In the genomic region with DNA sequence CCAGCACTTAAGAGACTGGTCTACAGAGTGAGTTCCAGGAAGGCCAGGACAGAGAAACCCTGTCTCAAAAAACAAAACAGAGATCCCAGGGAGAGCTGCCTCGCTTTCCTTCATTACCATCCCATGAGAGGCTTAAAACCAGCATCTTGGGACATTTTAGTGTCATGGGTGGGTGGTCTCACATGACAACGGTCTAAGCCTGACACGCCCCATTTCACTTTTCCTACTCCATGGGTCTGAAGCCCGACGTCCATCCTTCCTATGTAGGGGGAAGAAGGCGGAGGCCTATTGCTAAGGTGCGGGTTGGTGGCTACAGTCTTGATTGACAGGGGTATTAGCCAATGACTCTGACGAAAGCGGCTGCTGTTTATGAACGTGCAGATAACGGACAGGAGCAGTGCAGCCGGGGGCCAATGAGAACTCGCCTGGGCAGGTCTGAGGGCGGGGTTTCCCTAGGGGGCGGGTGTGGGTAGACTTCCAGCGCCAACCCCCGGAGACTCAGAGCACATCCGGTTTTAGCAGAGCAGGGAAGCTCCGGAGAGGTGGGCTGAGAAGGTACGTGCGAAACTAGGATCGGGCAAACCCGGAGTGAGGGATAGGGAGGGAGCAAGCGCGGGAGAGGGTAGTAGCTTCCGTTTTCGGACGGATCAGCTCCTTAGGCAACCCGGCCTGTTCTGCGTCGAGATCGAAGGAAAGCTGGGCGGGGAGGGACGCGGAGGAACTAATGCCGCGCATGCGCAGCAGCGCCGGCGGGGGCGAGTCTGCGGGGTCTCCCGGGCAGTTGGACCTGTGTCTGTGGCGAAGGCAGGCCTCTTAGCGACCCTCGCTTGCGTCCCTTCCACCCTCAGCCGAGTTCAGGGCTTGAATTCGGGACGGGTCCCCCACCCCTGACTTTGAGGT, we compare ENCODE assay signal across 7 mouse cellular contexts. TPM values are rescaled to one million over a fixed set of nuclear protein-coding genes. Genes with fewer than 3 reads are reported as not detected.
DNase-seq lines count a peak whose midpoint lies in the region; ATAC-seq lines count a peak whose summit lies in the region.

A gene (plus strand): TSS at position 397 of the 900 bp plus-strand sequence.

- H3K4me2 ChIP-seq in embryonic facial prominence, embryonic 11.5 days (ENCODE audit: low read depth, low read length): peak within 1 kb of the TSS; percentile 51
- H3K4me2 ChIP-seq in midbrain, embryonic 13.5 days (replicated peaks): peak within 1 kb of the TSS; percentile 99

- H3K36me3 ChIP-seq in embryonic facial prominence, embryonic 11.5 days (replicated peaks; ENCODE audit: control insufficient read depth, insufficient read depth, low read depth, low read length): no peaks in the 10 kb centered on the region
- H3K36me3 ChIP-seq in limb, embryonic 10.5 days: no peaks in the 10 kb centered on the region
- H3K36me3 ChIP-seq in midbrain, embryonic 13.5 days: no peaks in the 10 kb centered on the region

- H3K4me3 ChIP-seq in embryonic facial prominence, embryonic 11.5 days (ENCODE audit: low read depth, low read length): peak within 1 kb of the TSS; percentile 55
- peak within 1 kb of the TSS; percentile 84 for H3K4me3 ChIP-seq in limb, embryonic 10.5 days
- peak within 1 kb of the TSS; percentile 90 for H3K4me3 ChIP-seq in midbrain, embryonic 13.5 days (replicated peaks)

- H3K9ac ChIP-seq in embryonic facial prominence, embryonic 11.5 days (replicated peaks; ENCODE audit: low read length): peak within 1 kb of the TSS; percentile 66
- peak within 1 kb of the TSS; percentile 92 for H3K9ac ChIP-seq in midbrain, embryonic 13.5 days (replicated peaks)

- H3K9me3 ChIP-seq in embryonic facial prominence, embryonic 11.5 days (replicated peaks; ENCODE audit: control insufficient read depth, low read length): no peaks in the 10 kb centered on the region
- no peaks in the 10 kb centered on the region for H3K9me3 ChIP-seq in limb, embryonic 10.5 days (replicated peaks)
- H3K9me3 ChIP-seq in midbrain, embryonic 13.5 days: no peaks in the 10 kb centered on the region

- WGBS in embryonic facial prominence, embryonic 11.5 days: under 1% methylated on average over 51 of the region's 51 CpGs
- WGBS in limb, embryonic 10.5 days: under 1% methylated on average over 51 of the region's 51 CpGs
- WGBS in midbrain, embryonic 13.5 days: under 1% methylated on average over 51 of the region's 51 CpGs

- H3K4me1 ChIP-seq in embryonic facial prominence, embryonic 11.5 days (ENCODE audit: control insufficient read depth, insufficient read depth, low read length): no peaks in the 10 kb centered on the region; the same call in 1 of the 2 replicates
- peaks cover 40% of the 10 kb centered on the region for H3K4me1 ChIP-seq in limb, embryonic 10.5 days
- peaks cover 42% of the 10 kb centered on the region for H3K4me1 ChIP-seq in midbrain, embryonic 13.5 days (replicated peaks)

- no peaks in the 10 kb centered on the region for H3K27me3 ChIP-seq in embryonic facial prominence, embryonic 11.5 days (ENCODE audit: control insufficient read depth, insufficient read depth, low read length)
- no peaks in the 10 kb centered on the region for H3K27me3 ChIP-seq in limb, embryonic 10.5 days (ENCODE audit: low read depth, poor library complexity, severe bottlenecking)
- H3K27me3 ChIP-seq in midbrain, embryonic 13.5 days: no peaks in the 10 kb centered on the region

- peak; percentile 100 for DNase-seq in adrenal gland, postnatal 14 days
- DNase-seq in embryonic facial prominence, embryonic 11.5 days (ENCODE audit: low spot score): peak; percentile 100
- DNase-seq in kidney, adult 11 months: peak; percentile 100
- peak; percentile 95 for DNase-seq in limb, embryonic 10.5 days (ENCODE audit: low spot score)
- peak; percentile 96 for DNase-seq in spleen, adult 12 weeks (ENCODE audit: low spot score)

- no peak within 1 kb of the TSS; the same call in 1 of the 2 replicates for H3K27ac ChIP-seq in embryonic facial prominence, embryonic 11.5 days (replicated peaks; ENCODE audit: low read depth, low read length)
- peak within 1 kb of the TSS; percentile 93 for H3K27ac ChIP-seq in limb, embryonic 10.5 days
- H3K27ac ChIP-seq in midbrain, embryonic 13.5 days: peak within 1 kb of the TSS; percentile 89

- ATAC-seq in embryonic facial prominence, embryonic 11.5 days (replicated peaks; ENCODE audit: insufficient number of reproducible peaks, low FRiP score, low TSS enrichment, low read depth): peak; percentile 99
- peak; percentile 76 for ATAC-seq in granulocyte monocyte progenitor cell, adult 5-6 weeks (replicated peaks; ENCODE audit: poor library complexity, severe bottlenecking)
- peak; percentile 99 for ATAC-seq in midbrain, embryonic 13.5 days

RNA-seq across cellular contexts. Expression of the gene that starts here (rescaled TPM):
- total RNA-seq in adrenal gland, postnatal 14 days (2021): 571 and 598 TPM in 2 replicates
- polyA plus RNA-seq in embryonic facial prominence, embryonic 11.5 days (2014; fragmentation: Nextera tagmentation; extraction: Ambion mirVana): 225 and 228 TPM in 2 replicates
- total RNA-seq in granulocyte monocyte progenitor cell, adult 5-6 weeks (2014; fragmentation: Nextera tagmentation): 383 and 409 TPM in 2 replicates
- total RNA-seq in granulocyte monocyte progenitor cell, adult 5-6 weeks (2017): 163 and 164 TPM in 2 replicates
- polyA plus RNA-seq in limb, embryonic 10.5 days (2016; fragmentation: Nextera tagmentation; extraction: Ambion mirVana): 272 and 296 TPM in 2 replicates
- polyA plus RNA-seq in midbrain, embryonic 13.5 days (2015; fragmentation: Nextera tagmentation; extraction: Ambion mirVana): 228 and 244 TPM in 2 replicates
